Mouse (Mus musculus) lung, postnatal 10 days (tissue): ENCODE measurements at regions not wholly inside any gene's neighbourhood (a gene's known extent, or its start where the extent isn't known, plus 50 kb on each side); places are given as distances from the start of the nearest gene placed in this dataset.
A peak's percentile ranks its signal among the peaks of the same experiment; 100 is the strongest.
"Not testable (repeated sequence)": the region's sequence is repeated elsewhere in the genome, so short reads cannot be mapped to it uniquely, and the experiment has no call there.

Experiments
- DNase-seq: peaks from one replicate; pipeline ENCODE4 v3.0.0; 2021

DNA sequence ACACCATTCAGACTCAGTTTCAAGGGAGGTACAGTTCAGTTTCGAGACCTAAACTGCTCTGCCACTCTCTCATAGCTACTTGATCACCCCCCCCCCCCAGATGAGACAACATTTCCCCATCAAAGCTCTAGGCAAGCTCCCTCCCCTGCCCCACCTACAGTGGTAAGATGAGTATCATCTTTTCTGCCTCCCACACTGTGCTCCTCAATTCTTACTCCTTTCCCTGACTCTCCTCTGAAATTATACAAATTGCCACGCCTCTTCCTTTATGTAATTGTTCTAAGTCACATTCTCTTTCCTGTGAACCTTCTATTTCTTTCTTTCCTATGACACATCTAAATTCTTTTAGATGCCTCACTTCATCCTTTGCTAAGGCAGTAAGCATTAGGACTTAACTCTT is 321.6 kb downstream of the Htr1b start:
- no peak for DNase-seq

DNA sequence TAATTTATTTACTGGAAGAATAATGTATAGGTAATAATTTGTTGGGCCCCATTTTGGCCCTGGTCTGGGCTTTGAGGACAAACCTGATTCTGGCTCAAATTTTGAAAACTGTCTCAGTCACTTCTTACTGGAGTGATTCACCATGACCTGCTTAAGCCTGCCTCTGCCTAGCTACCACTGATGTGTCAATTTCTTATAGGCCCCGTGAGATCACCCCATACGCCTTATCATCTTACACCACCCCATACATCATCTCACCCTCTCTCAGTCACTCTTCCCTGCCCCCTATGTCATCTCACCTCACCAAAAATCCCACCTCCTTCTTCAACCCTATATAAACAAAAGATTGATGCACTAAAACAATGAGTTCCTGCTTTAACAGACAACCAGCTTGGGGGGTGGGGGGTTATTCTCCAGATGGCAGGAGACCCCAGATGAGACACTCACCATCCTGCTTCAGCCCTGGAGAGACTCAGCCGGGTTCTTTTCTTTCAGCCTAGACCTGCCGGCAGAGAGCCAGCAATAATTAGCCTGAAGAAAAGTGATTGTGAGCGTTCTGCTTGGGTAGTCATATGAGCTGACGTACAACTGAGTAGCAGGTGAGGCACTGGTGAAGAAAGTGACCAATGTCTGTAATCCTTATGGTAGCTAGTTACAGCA is 325.0 kb downstream of the Htr1b start:
- no peak for DNase-seq

DNA sequence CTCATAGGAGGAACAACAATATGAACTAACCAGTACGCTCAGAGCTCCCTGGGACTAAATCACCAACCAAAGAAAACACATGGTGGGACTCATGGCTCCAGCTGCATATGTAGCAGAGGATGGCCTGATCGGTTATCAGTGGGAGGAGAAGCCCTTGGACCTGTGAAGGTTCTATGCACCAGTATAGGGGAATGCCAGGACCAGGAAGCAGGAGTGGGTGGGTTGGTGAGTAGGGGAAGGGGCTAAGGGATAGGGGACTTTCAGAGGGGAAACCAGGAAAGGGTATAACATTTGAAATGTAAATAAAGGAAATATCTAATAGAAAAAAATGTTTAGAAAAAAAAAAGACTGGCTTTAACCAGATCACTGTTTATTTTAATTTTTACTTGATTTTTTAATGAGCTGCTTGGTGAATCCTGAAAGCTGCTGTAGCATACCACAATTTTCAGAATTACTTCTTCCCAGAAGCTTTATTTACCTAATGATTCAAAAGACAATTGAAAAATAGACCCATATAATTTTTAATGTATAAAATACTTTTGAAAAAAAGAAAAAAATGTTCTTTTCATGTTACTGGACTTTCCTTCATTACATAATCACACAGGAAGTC is 328.1 kb downstream of the Htr1b start:
- peak; percentile 1 for DNase-seq

GRCm38 (mm10) chr9:81275751-81276150 is 357.9 kb downstream of the Htr1b start:
- DNase-seq: no peak

GRCm38 (mm10) chr9:81275336-81275735 is 358.3 kb downstream of the Htr1b start:
- no peak for DNase-seq

GRCm38 (mm10) chr9:81224957-81225356 is 408.7 kb downstream of the Htr1b start:
- DNase-seq: not testable (repeated sequence)

DNA sequence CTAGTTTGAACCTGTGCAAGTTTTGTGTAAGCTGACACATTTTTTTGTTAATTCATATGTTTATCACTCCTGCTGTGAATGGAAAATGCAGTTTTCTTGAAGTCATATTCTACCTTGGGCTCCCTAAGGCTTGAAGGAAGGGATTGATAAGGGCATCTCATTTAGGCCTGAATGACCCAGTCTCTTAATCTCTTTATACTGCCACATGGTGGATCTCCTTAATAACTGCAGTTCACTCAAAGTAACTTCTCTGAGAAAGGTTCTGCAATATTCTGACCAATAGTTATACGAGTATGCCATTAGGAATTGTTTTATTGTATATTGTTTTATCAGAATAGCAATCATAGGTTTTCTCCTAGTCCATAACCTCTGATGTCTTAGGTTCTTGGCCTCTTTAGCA is 415.7 kb downstream of the Htr1b start:
- no peak for DNase-seq

DNA sequence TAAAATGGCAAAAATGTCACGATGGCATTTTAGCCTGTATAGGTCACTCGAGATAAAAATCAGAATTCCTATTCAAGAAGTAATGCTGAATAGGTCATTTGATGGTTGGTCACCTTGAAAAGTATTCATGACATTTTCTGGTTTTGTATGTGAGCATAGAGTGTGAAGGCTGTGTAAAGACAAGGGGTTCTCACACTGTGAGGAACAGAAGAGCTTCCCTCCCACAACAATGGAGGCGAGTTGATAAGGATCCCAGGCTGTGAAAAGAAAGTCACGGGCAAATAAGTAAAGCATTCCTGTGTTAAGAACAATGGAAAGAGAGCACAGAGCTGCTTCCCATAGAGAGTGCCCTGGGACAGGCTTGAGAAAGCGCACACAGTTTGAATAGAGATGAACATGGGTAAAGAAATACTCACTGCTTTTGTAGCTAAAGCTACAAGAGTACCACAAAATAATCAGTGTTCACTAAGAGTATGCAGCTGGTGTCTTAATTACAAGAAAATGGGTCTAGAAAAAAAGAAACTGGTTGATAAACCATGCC is 418.0 kb downstream of the Htr1b start:
- no peak for DNase-seq

GRCm38 (mm10) chr9:81214692-81215091 is 418.9 kb downstream of the Htr1b start:
- no peak for DNase-seq

GRCm38 (mm10) chr9:81192643-81193042 is 441.0 kb downstream of the Htr1b start:
- DNase-seq: no peak
